In genomic region chr3:149367888-149368287, GRCm38 (mm10) we compare ENCODE assay signal across 24 mouse cellular contexts.
A peak's percentile ranks its signal among the peaks of the same experiment; 100 is the strongest.
DNase-seq lines count a peak whose midpoint lies in the region; ATAC-seq and TF ChIP-seq lines count a peak whose summit lies in the region.
"Had no signal": no experiment of that assay in that cellular context is flagged by ENCODE, and none has a peak within 500 bp of the region (broad histone marks: within the 10 kb centered on the region; RNA-seq: fewer than 3 reads in every experiment).

No protein-coding gene starts in this region.

- no peak overlapping the region for H3K4me2 ChIP-seq in heart, embryonic 13.5 days
- H3K4me2 ChIP-seq in heart, embryonic 16.5 days (ENCODE audit: low read depth, low read length) = no peak overlapping the region
- H3K4me2 ChIP-seq in kidney, postnatal 0 days (ENCODE audit: low read length) = no peak overlapping the region
- H3K4me2 ChIP-seq: embryonic facial prominence, embryonic 12.5 days; embryonic facial prominence, embryonic 15.5 days; heart, embryonic 11.5 days; hindbrain, embryonic 12.5 days; hindbrain, embryonic 15.5 days had no signal

- 33% methylated on average over 3 of the region's 3 CpGs for WGBS in heart, embryonic 13.5 days
- 32% methylated on average over 3 of the region's 3 CpGs for WGBS in heart, embryonic 16.5 days
- 48% methylated on average over 3 of the region's 3 CpGs for WGBS in kidney, postnatal 0 days

- DNase-seq in heart, postnatal 36 days = no peak
- DNase-seq in heart, postnatal 10 days = no peak
- DNase-seq in kidney, postnatal 0 days (ENCODE audit: low spot score) = peak; percentile 45
- DNase-seq in kidney, postnatal 36 days = no peak
- DNase-seq: adrenal gland, adult 2 months; adrenal gland, postnatal 14 days; cerebellum, adult 11 months; cerebellum, adult 2 months; cerebellum, adult 9-11 months; cerebellum, postnatal 25 days; forebrain, postnatal 0 days; gastrocnemius, adult 2 months; gastrocnemius, postnatal 14 days; heart, adult 2 months had no signal

- no peaks in the 10 kb centered on the region for H3K9me3 ChIP-seq in heart, embryonic 13.5 days
- no peaks in the 10 kb centered on the region for H3K9me3 ChIP-seq in heart, embryonic 16.5 days (replicated peaks; ENCODE audit: control insufficient read depth, low read length)
- no peaks in the 10 kb centered on the region for H3K9me3 ChIP-seq in kidney, postnatal 0 days (replicated peaks; ENCODE audit: low read length)
- H3K9me3 ChIP-seq: embryonic facial prominence, embryonic 12.5 days; embryonic facial prominence, embryonic 15.5 days; hindbrain, embryonic 12.5 days; hindbrain, embryonic 15.5 days had no signal

- intact Hi-C loops in heart, postnatal 36 days (cut with DNase I) = no loop called here
- intact Hi-C loops in heart, postnatal 10 days (cut with DNase I) = no loop called here

- H3K9ac ChIP-seq in heart, embryonic 13.5 days = no peak overlapping the region
- H3K9ac ChIP-seq in heart, embryonic 16.5 days (ENCODE audit: low read length) = no peak overlapping the region
- no peak overlapping the region for H3K9ac ChIP-seq in kidney, postnatal 0 days (ENCODE audit: low read depth, low read length)
- H3K9ac ChIP-seq: embryonic facial prominence, embryonic 12.5 days; embryonic facial prominence, embryonic 15.5 days; forebrain, postnatal 0 days; hindbrain, embryonic 12.5 days; hindbrain, embryonic 15.5 days had no signal

- no peak for TF ChIP-seq CTCF in kidney, postnatal 0 days (IDR thresholded peaks at IDR 0.05; ENCODE audit: low read depth)

- H3K27ac ChIP-seq in heart, embryonic 13.5 days (replicated peaks) = peak overlapping the region; percentile 26
- H3K27ac ChIP-seq in heart, embryonic 16.5 days (ENCODE audit: low read length) = peak overlapping the region; percentile 6
- no peak overlapping the region for H3K27ac ChIP-seq in kidney, postnatal 0 days
- H3K27ac ChIP-seq: embryonic facial prominence, embryonic 12.5 days; embryonic facial prominence, embryonic 15.5 days; gastrocnemius, adult 2 months; heart, adult 2 months; hindbrain, embryonic 12.5 days; hindbrain, embryonic 15.5 days had no signal

- no peaks in the 10 kb centered on the region for H3K27me3 ChIP-seq in heart, embryonic 13.5 days (replicated peaks)
- H3K27me3 ChIP-seq in heart, embryonic 16.5 days (ENCODE audit: control insufficient read depth, insufficient read depth, low read length) = no peaks in the 10 kb centered on the region
- no peaks in the 10 kb centered on the region for H3K27me3 ChIP-seq in kidney, postnatal 0 days (ENCODE audit: insufficient read depth, low read length)
- H3K27me3 ChIP-seq: embryonic facial prominence, embryonic 12.5 days; embryonic facial prominence, embryonic 15.5 days; hindbrain, embryonic 12.5 days; hindbrain, embryonic 15.5 days had no signal

- no peaks in the 10 kb centered on the region for H3K36me3 ChIP-seq in heart, embryonic 13.5 days
- no peaks in the 10 kb centered on the region for H3K36me3 ChIP-seq in heart, embryonic 16.5 days (ENCODE audit: control insufficient read depth, insufficient read depth)
- H3K36me3 ChIP-seq in kidney, postnatal 0 days (ENCODE audit: insufficient read depth, low read length) = no peaks in the 10 kb centered on the region
- H3K36me3 ChIP-seq: embryonic facial prominence, embryonic 12.5 days; embryonic facial prominence, embryonic 15.5 days; hindbrain, embryonic 12.5 days; hindbrain, embryonic 15.5 days had no signal

- peaks cover 24% of the 10 kb centered on the region for H3K4me1 ChIP-seq in heart, embryonic 13.5 days
- H3K4me1 ChIP-seq in heart, embryonic 16.5 days (ENCODE audit: control insufficient read depth, insufficient read depth, low read length) = peaks cover 10% of the 10 kb centered on the region
- no peaks in the 10 kb centered on the region for H3K4me1 ChIP-seq in kidney, postnatal 0 days (replicated peaks; ENCODE audit: insufficient read depth, low read length)
- H3K4me1 ChIP-seq: embryonic facial prominence, embryonic 12.5 days; embryonic facial prominence, embryonic 15.5 days; hindbrain, embryonic 12.5 days; hindbrain, embryonic 15.5 days had no signal

- no peak for ATAC-seq in heart, embryonic 13.5 days (ENCODE audit: extremely low read depth, insufficient number of reproducible peaks, low FRiP score, low TSS enrichment)
- no peak; the same call in 1 of the 2 replicates for ATAC-seq in heart, embryonic 16.5 days (replicated peaks; ENCODE audit: extremely low read depth, insufficient read depth, low FRiP score)
- no peak for ATAC-seq in kidney, postnatal 0 days (replicated peaks; ENCODE audit: low FRiP score, low read depth)
- ATAC-seq: CD4-positive, CD25-positive, alpha-beta regulatory T cell, adult 4 months; forebrain, embryonic 14.5 days; forebrain, postnatal 0 days; intestine, postnatal 0 days had no signal

- no peak overlapping the region for H3K4me3 ChIP-seq in heart, embryonic 13.5 days
- no peak overlapping the region for H3K4me3 ChIP-seq in heart, embryonic 16.5 days (ENCODE audit: low read length)
- no peak overlapping the region for H3K4me3 ChIP-seq in kidney, postnatal 0 days (replicated peaks; ENCODE audit: low read depth, low read length)
- H3K4me3 ChIP-seq: embryonic facial prominence, embryonic 12.5 days; embryonic facial prominence, embryonic 15.5 days; gastrocnemius, adult 2 months; heart, adult 2 months; hindbrain, embryonic 12.5 days; hindbrain, embryonic 15.5 days had no signal
